Mouse (Mus musculus) layer of hippocampus, adult 9-10 months (tissue): ENCODE measurements at regions not wholly inside any gene's neighbourhood (a gene's known extent, or its start where the extent isn't known, plus 50 kb on each side); places are given as distances from the start of the nearest gene placed in this dataset.

Experiments
- DNase-seq: peaks from one replicate; pipeline ENCODE4 v3.0.0; 2022; ENCODE audit warnings: low spot score

- peak; percentile 8 for DNase-seq
Observed at GRCm38 (mm10) chr2:56025059-56025458, 589.3 kb downstream of the Kcnj3 start.

DNA sequence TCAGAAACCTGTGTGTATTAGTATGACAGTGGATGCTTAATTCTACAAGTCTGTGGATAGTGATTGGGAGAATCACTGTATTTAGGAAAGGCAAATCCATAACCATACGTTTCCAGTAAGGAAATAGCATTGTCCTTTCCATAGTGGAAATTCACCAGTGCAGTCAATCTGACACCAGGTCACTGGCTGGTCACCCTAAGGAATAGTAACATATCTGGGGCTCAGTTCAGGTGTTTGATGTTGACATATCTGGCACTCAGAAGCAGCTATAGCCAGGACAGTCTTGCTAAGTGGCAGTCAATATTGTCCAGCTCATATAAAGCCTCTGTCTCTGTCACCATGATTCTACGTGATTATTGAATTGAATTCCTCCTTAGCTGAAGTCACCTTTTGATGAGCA is 593.2 kb downstream of the Kcnj3 start:
- DNase-seq, result no peak
